Mouse (Mus musculus): ENCODE measurements around the gene Tgm1.

Tgm1 gene

GRCm38 (mm10) chr14:55672741-55673060 is 41.0 kb downstream of the Tgm1 start:
- DNase-seq (ENCODE audit: low read depth, low spot score) = no peak

GRCm38 (mm10) chr14:55671833-55672740 is 41.6 kb downstream of the Tgm1 start, which contains the start of the genes Gmpr2 and Nedd8:
Gmpr2 (plus strand) TSS chr14:55671941.
Nedd8 (minus strand) TSS chr14:55672124.
- DNase-seq (ENCODE audit: low read depth, low spot score) = peak; percentile 81

GRCm38 (mm10) chr14:55671486-55671832 is 42.3 kb downstream of the Tgm1 start:
- peak; percentile 26 for DNase-seq (ENCODE audit: low read depth, low spot score)

GRCm38 (mm10) chr14:55660636-55661035 is 53.1 kb downstream of the Tgm1 start:
- DNase-seq (ENCODE audit: low read depth, low spot score) = no peak

GRCm38 (mm10) chr14:55659960-55660573 is 53.7 kb downstream of the Tgm1 start, which contains the start of gene Mdp1:
Mdp1 (minus strand) TSS chr14:55660508.
- DNase-seq (ENCODE audit: low read depth, low spot score) = peak; percentile 74

GRCm38 (mm10) chr14:55658011-55658410 is 55.7 kb downstream of the Tgm1 start:
- DNase-seq (ENCODE audit: low read depth, low spot score) = no peak

- no peak for DNase-seq (ENCODE audit: low read depth, low spot score)
These were observed 56.8 kb downstream of the Tgm1 start for GRCm38 (mm10) chr14:55656935-55657334.

- DNase-seq (ENCODE audit: low read depth, low spot score) = no peak
These were observed 62.2 kb downstream of the Tgm1 start for GRCm38 (mm10) chr14:55651528-55651927.
